Mouse (Mus musculus) kidney, adult 2 months (tissue): Measurements from ENCODE around the gene Grap2.

Experiments
- CTCF ChIP-seq: fragments of 200-500 bp; conservative IDR thresholded peaks from 2 replicates; pipeline ENCODE4 v1.5.1; 2011; ENCODE audit warnings: low read depth, mild to moderate bottlenecking, control low read depth, low read length, moderate library complexity, mixed read lengths; ENCODE audit not compliant: insufficient read depth, insufficient read length
- POLR2A ChIP-seq: fragments of 200-500 bp; IDR thresholded peaks from one replicate; pipeline ENCODE4 v1.6.1; 2011; ENCODE audit warnings: low read depth, low read length, control low read depth

- TF ChIP-seq POLR2A (no peak), CTCF (no peak)
Measured at GRCm38 (mm10) chr15:80636757-80637372, 64.5 kb downstream of the Grap2 start.
